Mouse (Mus musculus) myocyte (in vitro differentiated cells): ENCODE measurements around the gene Gpc6.

Experiments
- MAX ChIP-seq: IDR thresholded peaks from one replicate; pipeline ENCODE4 v1.6.1; 2011; ENCODE audit warnings: low read depth, mild to moderate bottlenecking, control low read depth
- MYOD1 ChIP-seq, 3 experiments: IDR thresholded peaks; one replicate each; pipeline ENCODE4 v1.6.1; 2011; ENCODE audit warnings: control low read depth in 2 of 3, low read depth in 2 of 3, mild to moderate bottlenecking in 2 of 3, moderate library complexity in 1 of 3; ENCODE audit not compliant: insufficient read length in 2 of 3, control insufficient read depth in 1 of 3
- MYOG ChIP-seq, 3 experiments: IDR thresholded peaks; one replicate each; pipeline ENCODE4 v1.6.1; 2011; ENCODE audit warnings: control low read depth in 2 of 3, low read depth in 2 of 3, mild to moderate bottlenecking in 2 of 3; ENCODE audit not compliant: insufficient read length in 2 of 3, control insufficient read depth in 1 of 3, insufficient read depth in 1 of 3
- POLR2A ChIP-seq: IDR thresholded peaks from one replicate; pipeline ENCODE4 v1.6.1; 2011; ENCODE audit warnings: low read depth, mild to moderate bottlenecking, control low read depth, moderate library complexity; ENCODE audit not compliant: insufficient read length
- TCF12 ChIP-seq: IDR thresholded peaks from one replicate; pipeline ENCODE4 v1.6.1; 2011; ENCODE audit warnings: mild to moderate bottlenecking, control low read depth; ENCODE audit not compliant: poor library complexity, insufficient read depth, severe bottlenecking

DNA sequence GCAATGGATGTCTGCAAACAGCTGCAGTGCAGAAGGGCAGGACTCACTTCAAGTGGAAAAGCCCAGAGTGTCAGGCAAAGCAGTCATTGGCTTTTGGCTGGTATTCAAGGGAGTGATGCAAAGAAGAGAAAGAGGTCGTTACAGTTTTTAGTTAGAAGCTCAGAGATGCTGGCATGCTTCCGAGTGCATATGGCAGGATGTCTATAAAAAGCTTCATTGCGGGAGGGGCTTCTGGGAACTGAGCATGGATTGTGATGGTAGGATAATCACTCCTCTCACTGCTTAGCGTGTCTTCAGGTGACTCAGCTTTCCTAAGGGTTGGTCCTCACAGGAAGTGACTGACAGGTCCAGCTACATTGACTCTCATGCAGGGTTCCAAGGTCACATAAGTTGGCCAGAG, 221.0 kb downstream of the Gpc6 start:
- TF ChIP-seq MAX (no peak), POLR2A (no peak), MYOG (IDR thresholded peaks at IDR 0.05; ENCODE audit: control insufficient read depth in 1 of 3, insufficient read depth in 1 of 3, insufficient read length in 2 of 3, low read depth in 2 of 3) (no peak), MYOD1 (IDR thresholded peaks at IDR 0.05; ENCODE audit: control insufficient read depth in 1 of 3, insufficient read length in 2 of 3, low read depth in 2 of 3) (peak in 1 of 3 experiments; percentile 39), TCF12 (no peak)
